In the genomic region with DNA sequence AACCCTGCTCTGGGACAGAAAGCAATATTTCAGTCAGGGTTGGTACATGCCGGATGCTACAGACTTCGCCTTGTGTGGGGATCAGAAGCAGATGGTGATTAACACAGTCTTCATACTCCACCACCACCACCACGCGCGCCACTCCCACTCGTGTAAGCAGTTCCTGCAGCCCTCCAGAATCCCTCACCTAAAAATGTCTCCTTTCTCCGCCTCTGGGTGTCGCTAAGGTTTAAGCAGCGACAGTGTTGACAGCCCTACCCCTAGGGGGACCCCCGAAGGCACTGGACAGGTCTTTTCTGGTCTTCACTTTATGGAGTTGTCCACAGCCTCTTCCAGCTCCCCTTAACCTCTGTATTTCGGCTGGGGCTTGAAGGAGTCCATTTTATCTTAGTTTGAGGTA, we compare ENCODE assay signal across 7 mouse cellular contexts. TPM values are rescaled to one million over a fixed set of nuclear protein-coding genes. Genes with fewer than 3 reads are reported as not detected.
DNase-seq lines count a peak whose midpoint lies in the region; ATAC-seq and TF ChIP-seq lines count a peak whose summit lies in the region.

No protein-coding gene starts in this region.

- H3K9ac ChIP-seq in ES-Bruce4 (ENCODE audit: low read depth, poor library complexity, severe bottlenecking) = no peak overlapping the region
- peak overlapping the region; percentile 51; the same call in 1 of the 2 replicates for H3K9ac ChIP-seq in kidney, embryonic 14.5 days (ENCODE audit: low read depth, low read length)
- no peak overlapping the region for H3K9ac ChIP-seq in liver, adult 2 months (ENCODE audit: low read depth, low read length)
- H3K9ac ChIP-seq in midbrain, embryonic 16.5 days (ENCODE audit: low read depth, low read length) = no peak overlapping the region

- no peaks in the 10 kb centered on the region for H3K27me3 ChIP-seq in ES-Bruce4 (ENCODE audit: control insufficient read depth, insufficient read depth, low read length, poor library complexity, severe bottlenecking)
- no peaks in the 10 kb centered on the region for H3K27me3 ChIP-seq in kidney, embryonic 14.5 days (ENCODE audit: control insufficient read depth, insufficient read depth, low read length)
- no peaks in the 10 kb centered on the region for H3K27me3 ChIP-seq in liver, adult 2 months (ENCODE audit: control insufficient read depth, insufficient read depth, low read length)
- peaks cover 3% of the 10 kb centered on the region; the same call in 1 of the 2 replicates for H3K27me3 ChIP-seq in midbrain, embryonic 16.5 days (ENCODE audit: control insufficient read depth, insufficient read depth, low read depth, low read length)

- peak overlapping the region; percentile 10; the same call in 1 of the 2 replicates for H3K4me3 ChIP-seq in ES-Bruce4 (ENCODE audit: low read depth, low read length)
- H3K4me3 ChIP-seq in bone marrow, adult 2 months (replicated peaks; ENCODE audit: control insufficient read depth, low read depth, low read length) = no peak overlapping the region
- H3K4me3 ChIP-seq in kidney, embryonic 14.5 days (ENCODE audit: low read length) = peak overlapping the region; percentile 32
- no peak overlapping the region for H3K4me3 ChIP-seq in liver, adult 2 months (ENCODE audit: insufficient read depth, low read depth, low read length)
- H3K4me3 ChIP-seq in midbrain, embryonic 16.5 days (ENCODE audit: low read depth, low read length) = peak overlapping the region; percentile 11; the same call in 1 of the 2 replicates

- no peaks in the 10 kb centered on the region for H3K9me3 ChIP-seq in ES-Bruce4 (replicated peaks; ENCODE audit: control insufficient read depth, insufficient read depth, low read length, poor library complexity, severe bottlenecking)
- no peaks in the 10 kb centered on the region for H3K9me3 ChIP-seq in kidney, embryonic 14.5 days (ENCODE audit: control insufficient read depth, low read length)
- H3K9me3 ChIP-seq in midbrain, embryonic 16.5 days (replicated peaks; ENCODE audit: control insufficient read depth, low read length, poor library complexity, severe bottlenecking) = no peaks in the 10 kb centered on the region

- TF ChIP-seq CTCF in ES-Bruce4 (IDR thresholded peaks at IDR 0.05; ENCODE audit: low read depth, low read length) = peak; percentile 93
- peak; percentile 45; the same call in 1 of the 2 replicates for TF ChIP-seq CTCF in bone marrow, adult 2 months (IDR thresholded peaks at IDR 0.05; ENCODE audit: control insufficient read depth, insufficient read depth, low read length)
- TF ChIP-seq CTCF in liver, adult 2 months (IDR thresholded peaks at IDR 0.05; ENCODE audit: low read depth, low read length) = peak; percentile 67

- peak overlapping the region; percentile 83 for H3K4me2 ChIP-seq in kidney, embryonic 14.5 days (replicated peaks; ENCODE audit: low read depth, low read length)
- peak overlapping the region; percentile 46 for H3K4me2 ChIP-seq in midbrain, embryonic 16.5 days (ENCODE audit: low read length)

- H3K79me2 ChIP-seq in liver, adult 2 months (ENCODE audit: control insufficient read depth, insufficient read depth, low read length) = peaks cover 13% of the 10 kb centered on the region; the same call in 1 of the 2 replicates

- 2% methylated on average over 11 of the region's 11 CpGs for WGBS in bone marrow, adult 2 months
- 1% methylated on average over 11 of the region's 11 CpGs for WGBS in kidney, embryonic 14.5 days
- WGBS in liver, adult 2 months = 4% methylated on average over 11 of the region's 11 CpGs
- WGBS in midbrain, embryonic 16.5 days = 4% methylated on average over 11 of the region's 11 CpGs

- H3K36me3 ChIP-seq in ES-Bruce4 (ENCODE audit: control insufficient read depth, insufficient read depth, low read length, poor library complexity, severe bottlenecking) = no peaks in the 10 kb centered on the region; the same call in 1 of the 2 replicates
- no peaks in the 10 kb centered on the region; the same call in 1 of the 2 replicates for H3K36me3 ChIP-seq in kidney, embryonic 14.5 days (ENCODE audit: control insufficient read depth, insufficient read depth, low read length)
- no peaks in the 10 kb centered on the region for H3K36me3 ChIP-seq in liver, adult 2 months (ENCODE audit: control insufficient read depth, insufficient read depth, low read length)
- H3K36me3 ChIP-seq in midbrain, embryonic 16.5 days (ENCODE audit: control insufficient read depth, insufficient read depth, low read length) = no peaks in the 10 kb centered on the region

- peak; percentile 44; the same call in 1 of the 2 replicates for ATAC-seq in kidney, embryonic 14.5 days (ENCODE audit: low FRiP score, low TSS enrichment)
- ATAC-seq in midbrain, embryonic 16.5 days = no peak

- no peaks in the 10 kb centered on the region for H3K4me1 ChIP-seq in ES-Bruce4 (ENCODE audit: control insufficient read depth, insufficient read depth, low read length)
- H3K4me1 ChIP-seq in bone marrow, adult 2 months (ENCODE audit: control insufficient read depth, insufficient read depth, low read length) = peaks cover 7% of the 10 kb centered on the region
- peaks cover 34% of the 10 kb centered on the region for H3K4me1 ChIP-seq in kidney, embryonic 14.5 days (ENCODE audit: control insufficient read depth, insufficient read depth, low read length)
- H3K4me1 ChIP-seq in liver, adult 2 months (ENCODE audit: control insufficient read depth, insufficient read depth, low read length) = peaks cover 9% of the 10 kb centered on the region
- peaks cover 18% of the 10 kb centered on the region for H3K4me1 ChIP-seq in midbrain, embryonic 16.5 days (ENCODE audit: control insufficient read depth, insufficient read depth, low read length)

- TF ChIP-seq POLR2A in ES-Bruce4 (IDR thresholded peaks at IDR 0.05; ENCODE audit: insufficient read depth, low read length) = no peak
- TF ChIP-seq POLR2A in bone marrow, adult 2 months (IDR thresholded peaks at IDR 0.05; ENCODE audit: borderline replicate concordance, control insufficient read depth, low read depth, low read length) = no peak
- TF ChIP-seq POLR2A in liver, adult 2 months (IDR thresholded peaks at IDR 0.05; ENCODE audit: extremely low read depth, insufficient read depth, low read length) = no peak

- H3K27ac ChIP-seq in ES-Bruce4 (ENCODE audit: insufficient read depth, low read length) = no peak overlapping the region
- H3K27ac ChIP-seq in bone marrow, adult 2 months (ENCODE audit: control insufficient read depth, insufficient read depth, low read depth, low read length, poor library complexity) = no peak overlapping the region
- H3K27ac ChIP-seq in kidney, embryonic 14.5 days (ENCODE audit: low read depth, low read length) = no peak overlapping the region
- no peak overlapping the region for H3K27ac ChIP-seq in liver, adult 2 months (replicated peaks; ENCODE audit: insufficient read depth, low read depth, low read length)
- no peak overlapping the region for H3K27ac ChIP-seq in midbrain, embryonic 16.5 days (ENCODE audit: low read length)

- DNase-seq in frontal cortex, postnatal 36 days (ENCODE audit: low spot score in 2 of 2) = peak; percentile 76 to 82
- DNase-seq in liver, adult 2 months (ENCODE audit: extremely low read depth, low read depth, low spot score) = no peak
- DNase-seq in thymus, postnatal 14 days = peak; percentile 72

- TF ChIP-seq EP300 in ES-Bruce4 (IDR thresholded peaks at IDR 0.05; ENCODE audit: insufficient read depth, low read depth, low read length) = no peak

RNA-seq across cellular contexts. Expression of gene Cdc37, which starts 2.9 kb away (rescaled TPM):
- polyA plus RNA-seq in ES-Bruce4 (2011; ENCODE audit: insufficient read depth, insufficient read length, low read depth, missing spikeins) = 164 and 171 TPM in 2 replicates
- 29.6 and 51.1 TPM in 2 replicates for polyA plus RNA-seq in bone marrow, adult 2 months (2011; ENCODE audit: insufficient read depth, insufficient read length, low replicate concordance, missing spikeins)
- 366 and 377 TPM in 2 replicates for polyA plus RNA-seq in kidney, embryonic 14.5 days (2014; fragmentation: Nextera tagmentation; extraction: Ambion mirVana)
- 27.4 and 36.0 TPM in 2 replicates for total RNA-seq in liver, adult 2 months (2014; rRNA removed)
- polyA plus RNA-seq in liver, adult 2 months (2012; rRNA removed) = 41.2 and 41.8 TPM in 2 replicates
- 199 and 227 TPM in 2 replicates for polyA plus RNA-seq in midbrain, embryonic 16.5 days (2015; fragmentation: Nextera tagmentation; extraction: Ambion mirVana)

RNA-seq across cellular contexts. Expression of gene Pde4a, which starts 12.8 kb away (rescaled TPM):
- polyA plus RNA-seq in ES-Bruce4 (2011; ENCODE audit: insufficient read depth, insufficient read length, low read depth, missing spikeins) = 9.5 and 10.4 TPM in 2 replicates
- 6.5 and 7.9 TPM in 2 replicates for polyA plus RNA-seq in bone marrow, adult 2 months (2011; ENCODE audit: insufficient read depth, insufficient read length, low replicate concordance, missing spikeins)
- polyA plus RNA-seq in kidney, embryonic 14.5 days (2014; fragmentation: Nextera tagmentation; extraction: Ambion mirVana) = 13.7 and 14.0 TPM in 2 replicates
- 1.0 and 1.5 TPM in 2 replicates for total RNA-seq in liver, adult 2 months (2014; rRNA removed)
- 1.9 and 3.5 TPM in 2 replicates for polyA plus RNA-seq in liver, adult 2 months (2012; rRNA removed)
- 44.2 and 49.3 TPM in 2 replicates for polyA plus RNA-seq in midbrain, embryonic 16.5 days (2015; fragmentation: Nextera tagmentation; extraction: Ambion mirVana)

RNA-seq across cellular contexts. Expression of gene Tyk2, which starts 21.7 kb away (rescaled TPM):
- polyA plus RNA-seq in ES-Bruce4 (2011; ENCODE audit: insufficient read depth, insufficient read length, low read depth, missing spikeins) = 15.5 and 17.8 TPM in 2 replicates
- 15.0 and 27.9 TPM in 2 replicates for polyA plus RNA-seq in bone marrow, adult 2 months (2011; ENCODE audit: insufficient read depth, insufficient read length, low replicate concordance, missing spikeins)
- polyA plus RNA-seq in kidney, embryonic 14.5 days (2014; fragmentation: Nextera tagmentation; extraction: Ambion mirVana) = 5.6 and 8.7 TPM in 2 replicates
- total RNA-seq in liver, adult 2 months (2014; rRNA removed) = 9.3 and 16.4 TPM in 2 replicates
- 18.2 and 21.0 TPM in 2 replicates for polyA plus RNA-seq in liver, adult 2 months (2012; rRNA removed)
- polyA plus RNA-seq in midbrain, embryonic 16.5 days (2015; fragmentation: Nextera tagmentation; extraction: Ambion mirVana) = 9.7 and 9.9 TPM in 2 replicates

Comparison
In these comparisons a context has a peak if more than half of its experiments do, and no peak if none do; other contexts are left out.
1. H3K4me3 ChIP-seq: peak in ES-Bruce4 (single experiment), kidney, embryonic 14.5 days (single experiment) and midbrain, embryonic 16.5 days (single experiment); none in bone marrow, adult 2 months (single experiment) and liver, adult 2 months (single experiment).
2. Peak in every context shown above with its lines, with median percentiles within 50 percentile points of each other: CTCF ChIP-seq.